Mouse (Mus musculus) heart, postnatal 0 days (tissue): Measurements from ENCODE around the gene Olfr523.

Experiments used
- CTCF ChIP-seq: IDR thresholded peaks from 2 replicates; pipeline ENCODE4 v1.5.1; 2016; ENCODE audit warnings: antibody characterized with exemption, control low read depth, low read depth
- EP300 ChIP-seq: IDR thresholded peaks from 2 replicates; pipeline ENCODE4 v1.6.1; 2016; ENCODE audit warnings: antibody characterized with exemption, low read depth

DNA sequence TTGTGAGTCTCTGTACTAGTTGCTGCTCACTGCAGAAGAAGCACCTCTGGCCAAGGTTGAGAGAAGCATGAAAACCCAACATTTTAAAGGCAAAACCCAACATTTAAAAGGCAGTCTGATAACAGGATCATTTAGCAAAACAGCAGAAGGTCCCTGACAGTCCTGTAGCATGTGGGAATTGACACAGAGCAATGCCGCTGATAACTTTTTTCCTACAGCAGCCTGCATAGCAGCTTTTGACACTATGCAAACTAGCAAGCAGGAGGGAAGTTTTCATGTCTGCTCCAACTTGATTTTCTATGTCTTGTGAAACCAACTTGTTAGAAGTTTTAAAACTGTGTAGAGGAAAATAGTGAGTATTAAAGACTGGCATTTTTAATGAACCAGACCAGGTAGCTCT, 48.6 kb upstream of the Olfr523 start:
- no peak for TF ChIP-seq CTCF
- TF ChIP-seq EP300 = no peak
